30 mouse cellular contexts compared by ENCODE assay signal in genomic region chr3:73323214-73323613, GRCm38 (mm10).
DNase-seq lines count a peak whose midpoint lies in the region; ATAC-seq and TF ChIP-seq lines count a peak whose summit lies in the region.
"Had no signal": no experiment of that assay in that cellular context is flagged by ENCODE, and none has a peak within 500 bp of the region (broad histone marks: within the 10 kb centered on the region; RNA-seq: fewer than 3 reads in every experiment).

No protein-coding gene starts in this region.

- WGBS in forebrain, postnatal 0 days = 80% methylated on average over 1 of the region's 1 CpGs
- 74% methylated on average over 1 of the region's 1 CpGs for WGBS in forebrain, embryonic 10.5 days
- WGBS in intestine, postnatal 0 days = 79% methylated on average over 1 of the region's 1 CpGs

- no peaks in the 10 kb centered on the region for H3K4me1 ChIP-seq in forebrain, postnatal 0 days (ENCODE audit: insufficient read depth)
- no peaks in the 10 kb centered on the region for H3K4me1 ChIP-seq in forebrain, embryonic 10.5 days
- H3K4me1 ChIP-seq in intestine, postnatal 0 days (replicated peaks; ENCODE audit: control insufficient read depth, insufficient read depth, low read length) = no peaks in the 10 kb centered on the region
- H3K4me1 ChIP-seq: embryonic facial prominence, embryonic 12.5 days; hindbrain, embryonic 13.5 days; limb, embryonic 15.5 days; liver, embryonic 13.5 days; neural tube, embryonic 12.5 days had no signal

- no peaks in the 10 kb centered on the region for H3K36me3 ChIP-seq in forebrain, postnatal 0 days (ENCODE audit: insufficient read depth)
- H3K36me3 ChIP-seq in forebrain, embryonic 10.5 days (replicated peaks) = no peaks in the 10 kb centered on the region
- no peaks in the 10 kb centered on the region for H3K36me3 ChIP-seq in intestine, postnatal 0 days (ENCODE audit: control insufficient read depth, insufficient read depth)
- H3K36me3 ChIP-seq: embryonic facial prominence, embryonic 12.5 days; hindbrain, embryonic 13.5 days; limb, embryonic 15.5 days; liver, embryonic 13.5 days; neural tube, embryonic 12.5 days had no signal

- no peak for TF ChIP-seq CTCF in forebrain, postnatal 0 days (IDR thresholded peaks at IDR 0.05; ENCODE audit: low read depth)
- no peak for TF ChIP-seq CTCF in intestine, postnatal 0 days (IDR thresholded peaks at IDR 0.05; ENCODE audit: low read depth)

- no peak overlapping the region for H3K4me2 ChIP-seq in forebrain, postnatal 0 days (ENCODE audit: low read depth)
- no peak overlapping the region for H3K4me2 ChIP-seq in intestine, postnatal 0 days (replicated peaks; ENCODE audit: low read depth)
- H3K4me2 ChIP-seq: embryonic facial prominence, embryonic 12.5 days; heart, embryonic 11.5 days; hindbrain, embryonic 13.5 days; limb, embryonic 15.5 days; liver, embryonic 13.5 days; neural tube, embryonic 12.5 days had no signal

- H3K4me3 ChIP-seq in forebrain, postnatal 0 days (ENCODE audit: low read depth, low read length) = no peak overlapping the region
- H3K4me3 ChIP-seq in forebrain, embryonic 10.5 days = no peak overlapping the region
- H3K4me3 ChIP-seq in intestine, postnatal 0 days (ENCODE audit: low read depth, low read length) = no peak overlapping the region
- H3K4me3 ChIP-seq: embryonic facial prominence, embryonic 12.5 days; gastrocnemius, adult 2 months; hindbrain, embryonic 13.5 days; left cerebral cortex, adult 2 months; limb, embryonic 15.5 days; liver, embryonic 13.5 days; neural tube, embryonic 12.5 days had no signal

- H3K9ac ChIP-seq in forebrain, postnatal 0 days = no peak overlapping the region
- no peak overlapping the region for H3K9ac ChIP-seq in intestine, postnatal 0 days (ENCODE audit: low read depth, low read length)
- H3K9ac ChIP-seq: embryonic facial prominence, embryonic 12.5 days; hindbrain, embryonic 13.5 days; limb, embryonic 15.5 days; liver, embryonic 13.5 days; neural tube, embryonic 12.5 days had no signal

- peak; percentile 20; the same call in 1 of the 2 replicates for ATAC-seq in forebrain, postnatal 0 days
- ATAC-seq in intestine, postnatal 0 days = no peak
- ATAC-seq: forebrain, embryonic 16.5 days; lung, postnatal 0 days had no signal

- no peaks in the 10 kb centered on the region for H3K9me3 ChIP-seq in forebrain, postnatal 0 days (ENCODE audit: low read length)
- no peaks in the 10 kb centered on the region for H3K9me3 ChIP-seq in forebrain, embryonic 10.5 days
- H3K9me3 ChIP-seq in intestine, postnatal 0 days (ENCODE audit: control insufficient read depth) = no peaks in the 10 kb centered on the region
- H3K9me3 ChIP-seq: embryonic facial prominence, embryonic 12.5 days; hindbrain, embryonic 13.5 days; limb, embryonic 15.5 days; liver, embryonic 13.5 days; neural tube, embryonic 12.5 days had no signal

- H3K27me3 ChIP-seq in forebrain, postnatal 0 days (ENCODE audit: insufficient read depth, low read length) = no peaks in the 10 kb centered on the region
- H3K27me3 ChIP-seq in forebrain, embryonic 10.5 days (ENCODE audit: poor library complexity, severe bottlenecking) = no peaks in the 10 kb centered on the region
- H3K27me3 ChIP-seq in intestine, postnatal 0 days (replicated peaks; ENCODE audit: control insufficient read depth, insufficient read depth, low read length) = no peaks in the 10 kb centered on the region
- H3K27me3 ChIP-seq: embryonic facial prominence, embryonic 12.5 days; hindbrain, embryonic 13.5 days; limb, embryonic 15.5 days; liver, embryonic 13.5 days; neural tube, embryonic 12.5 days had no signal

- H3K27ac ChIP-seq in forebrain, postnatal 0 days (ENCODE audit: low read depth, low read length) = no peak overlapping the region
- H3K27ac ChIP-seq in forebrain, embryonic 10.5 days = no peak overlapping the region
- no peak overlapping the region for H3K27ac ChIP-seq in intestine, postnatal 0 days (ENCODE audit: low read depth, low read length)
- H3K27ac ChIP-seq: embryonic facial prominence, embryonic 12.5 days; gastrocnemius, adult 2 months; hindbrain, embryonic 13.5 days; left cerebral cortex, adult 2 months; limb, embryonic 15.5 days; liver, embryonic 13.5 days; neural tube, embryonic 12.5 days; stomach, postnatal 0 days had no signal

- no peak for DNase-seq in forebrain, postnatal 0 days
- no peak for DNase-seq in forebrain, embryonic 10.5 days (ENCODE audit: extremely low spot score, low spot score)
- peak; percentile 19 for DNase-seq in layer of hippocampus, adult 9-11 months
- no peak for DNase-seq in layer of hippocampus, adult 18-20 months (ENCODE audit: low spot score in 2 of 2)
- peak; percentile 4 for DNase-seq in testis, postnatal 14 days (ENCODE audit: low spot score)
- no peak for DNase-seq in testis, postnatal 10 days (ENCODE audit: low spot score)
- DNase-seq: adrenal gland, postnatal 36 days; cerebellum, adult 8-10 months; cerebellum, postnatal 36 days; gastrocnemius, adult 2 months; gastrocnemius, postnatal 36 days; heart, adult 18-20 months; heart, postnatal 36 days; kidney, adult 11 months; kidney, postnatal 14 days; liver, embryonic 13.5 days; lung, adult 18-20 months; lung, postnatal 4 days; midbrain, embryonic 14.5 days; right cerebral cortex, postnatal 4 days had no signal

Comparison
In these comparisons a context has a peak if more than half of its experiments do, and no peak if none do; other contexts are left out.
1. DNase-seq: peak in layer of hippocampus, adult 9-11 months (single experiment) and testis, postnatal 14 days (single experiment); none in forebrain, postnatal 0 days (single experiment), forebrain, embryonic 10.5 days (single experiment), layer of hippocampus, adult 18-20 months (0 of 2) and testis, postnatal 10 days (single experiment).